Comparison of ENCODE assay signal across 8 mouse cellular contexts in genomic region chr4:139380775-139381451, GRCm38 (mm10). TPM values are rescaled to one million over a fixed set of nuclear protein-coding genes. Genes with fewer than 3 reads are reported as not detected.
DNase-seq lines count a peak whose midpoint lies in the region; ATAC-seq lines count a peak whose summit lies in the region.

No protein-coding gene starts in this region.

- intact Hi-C loops in heart, postnatal 36 days (cut with DNase I) = loop anchor here (1.0 kb wide), 1 partner anchor 29 kb away; the partner anchor contains the start of genes Emc1, Mrto4 and Ubr4

- peak overlapping the region; percentile 96 for H3K4me3 ChIP-seq in heart, embryonic 13.5 days
- peak overlapping the region; percentile 96 for H3K4me3 ChIP-seq in erythroblast, embryonic 14.5 days (replicated peaks)
- peak overlapping the region; percentile 91 for H3K4me3 ChIP-seq in midbrain, embryonic 12.5 days

- DNase-seq in heart, postnatal 36 days = no peak
- DNase-seq in ES-CJ7 (ENCODE audit: low read depth, low spot score) = peak; percentile 64
- DNase-seq in kidney, postnatal 10 days = peak; percentile 59
- no peak for DNase-seq in adrenal gland, postnatal 4 days (ENCODE audit: low spot score in 2 of 2)
- DNase-seq in adrenal gland, postnatal 10 days = no peak

- H3K36me3 ChIP-seq in heart, embryonic 13.5 days = peaks cover 23% of the 10 kb centered on the region
- peaks cover 56% of the 10 kb centered on the region for H3K36me3 ChIP-seq in erythroblast, embryonic 14.5 days (ENCODE audit: control insufficient read depth)
- H3K36me3 ChIP-seq in midbrain, embryonic 12.5 days = peaks cover 16% of the 10 kb centered on the region

- peak overlapping the region; percentile 82 for H3K27ac ChIP-seq in heart, embryonic 13.5 days (replicated peaks)
- H3K27ac ChIP-seq in midbrain, embryonic 12.5 days (replicated peaks) = peak overlapping the region; percentile 81

- H3K9ac ChIP-seq in heart, embryonic 13.5 days = peak overlapping the region; percentile 94
- peak overlapping the region; percentile 90 for H3K9ac ChIP-seq in midbrain, embryonic 12.5 days (replicated peaks)

- H3K4me2 ChIP-seq in heart, embryonic 13.5 days = peak overlapping the region; percentile 95
- H3K4me2 ChIP-seq in midbrain, embryonic 12.5 days (replicated peaks) = peak overlapping the region; percentile 98

- no peaks in the 10 kb centered on the region for H3K27me3 ChIP-seq in heart, embryonic 13.5 days (replicated peaks)
- H3K27me3 ChIP-seq in erythroblast, embryonic 14.5 days (ENCODE audit: control insufficient read depth) = no peaks in the 10 kb centered on the region
- no peaks in the 10 kb centered on the region for H3K27me3 ChIP-seq in midbrain, embryonic 12.5 days

- ATAC-seq in heart, embryonic 13.5 days (ENCODE audit: extremely low read depth, insufficient number of reproducible peaks, low FRiP score, low TSS enrichment) = peak; percentile 48; the same call in 1 of the 2 replicates
- no peak; the same call in none of the 2 replicates for ATAC-seq in midbrain, embryonic 12.5 days (ENCODE audit: low FRiP score, low read depth)

- 5% methylated on average over 30 of the region's 44 CpGs for WGBS in heart, embryonic 13.5 days
- 5% methylated on average over 37 of the region's 44 CpGs for WGBS in midbrain, embryonic 12.5 days

- H3K9me3 ChIP-seq in heart, embryonic 13.5 days = no peaks in the 10 kb centered on the region
- no peaks in the 10 kb centered on the region for H3K9me3 ChIP-seq in erythroblast, embryonic 14.5 days (ENCODE audit: control insufficient read depth, low read length)
- no peaks in the 10 kb centered on the region for H3K9me3 ChIP-seq in midbrain, embryonic 12.5 days

- H3K4me1 ChIP-seq in heart, embryonic 13.5 days = peaks cover 48% of the 10 kb centered on the region
- H3K4me1 ChIP-seq in erythroblast, embryonic 14.5 days (ENCODE audit: control insufficient read depth) = peaks cover 49% of the 10 kb centered on the region
- peaks cover 26% of the 10 kb centered on the region for H3K4me1 ChIP-seq in midbrain, embryonic 12.5 days

RNA-seq across cellular contexts. Expression of gene Ubr4, which starts 28.5 kb away (rescaled TPM):
- 53.2 and 53.4 TPM in 2 replicates for polyA plus RNA-seq in heart, embryonic 13.5 days (2015; fragmentation: Nextera tagmentation; extraction: Ambion mirVana)
- total RNA-seq in heart, postnatal 36 days (2021) = 100 to 1,000 TPM; 107 to 109 TPM
- polyA plus RNA-seq in erythroblast, embryonic 14.5 days (2012) = 14.8 and 24.3 TPM in 2 replicates
- polyA plus RNA-seq in midbrain, embryonic 12.5 days (2016; fragmentation: Nextera tagmentation; extraction: Ambion mirVana) = 80.6 and 80.9 TPM in 2 replicates
- total RNA-seq in adrenal gland, postnatal 4 days (2021) = 100 to 1,000 TPM; 114 to 124 TPM
- total RNA-seq in adrenal gland, postnatal 10 days (2021) = 100 to 1,000 TPM; 104 to 136 TPM

RNA-seq across cellular contexts. Expression of gene Emc1, which starts 28.5 kb away (rescaled TPM):
- polyA plus RNA-seq in heart, embryonic 13.5 days (2015; fragmentation: Nextera tagmentation; extraction: Ambion mirVana) = 39.6 and 41.0 TPM in 2 replicates
- 10 to 100 TPM; 50.2 to 50.6 TPM for total RNA-seq in heart, postnatal 36 days (2021)
- polyA plus RNA-seq in erythroblast, embryonic 14.5 days (2012) = 0.37 and 0.43 TPM in 2 replicates
- polyA plus RNA-seq in midbrain, embryonic 12.5 days (2016; fragmentation: Nextera tagmentation; extraction: Ambion mirVana) = 39.0 and 42.0 TPM in 2 replicates
- total RNA-seq in adrenal gland, postnatal 4 days (2021) = 10 to 100 TPM; 53.9 to 58.1 TPM
- 10 to 100 TPM; 37.2 to 47.6 TPM for total RNA-seq in adrenal gland, postnatal 10 days (2021)

RNA-seq across cellular contexts. Expression of gene Mrto4, which starts 28.5 kb away (rescaled TPM):
- 77.9 and 91.9 TPM in 2 replicates for polyA plus RNA-seq in heart, embryonic 13.5 days (2015; fragmentation: Nextera tagmentation; extraction: Ambion mirVana)
- 10 to 100 TPM; 26.8 to 28.6 TPM for total RNA-seq in heart, postnatal 36 days (2021)
- 6.4 and 7.7 TPM in 2 replicates for polyA plus RNA-seq in erythroblast, embryonic 14.5 days (2012)
- polyA plus RNA-seq in midbrain, embryonic 12.5 days (2016; fragmentation: Nextera tagmentation; extraction: Ambion mirVana) = 106 TPM in 2 replicates
- total RNA-seq in adrenal gland, postnatal 4 days (2021) = 10 to 100 TPM; 71.0 to 71.8 TPM
- total RNA-seq in adrenal gland, postnatal 10 days (2021) = 10 to 100 TPM; 55.0 to 56.4 TPM

Comparison
In these comparisons a context has a peak if more than half of its experiments do, and no peak if none do; other contexts are left out.
1. DNase-seq: peak in ES-CJ7 (single experiment) and kidney, postnatal 10 days (single experiment); none in heart, postnatal 36 days (0 of 2), adrenal gland, postnatal 4 days (0 of 2) and adrenal gland, postnatal 10 days (single experiment).
2. Peak in every context shown above with its lines, with median percentiles within 50 percentile points of each other: H3K4me3 ChIP-seq.